8 mouse cellular contexts compared by ENCODE assay signal in the genomic region with DNA sequence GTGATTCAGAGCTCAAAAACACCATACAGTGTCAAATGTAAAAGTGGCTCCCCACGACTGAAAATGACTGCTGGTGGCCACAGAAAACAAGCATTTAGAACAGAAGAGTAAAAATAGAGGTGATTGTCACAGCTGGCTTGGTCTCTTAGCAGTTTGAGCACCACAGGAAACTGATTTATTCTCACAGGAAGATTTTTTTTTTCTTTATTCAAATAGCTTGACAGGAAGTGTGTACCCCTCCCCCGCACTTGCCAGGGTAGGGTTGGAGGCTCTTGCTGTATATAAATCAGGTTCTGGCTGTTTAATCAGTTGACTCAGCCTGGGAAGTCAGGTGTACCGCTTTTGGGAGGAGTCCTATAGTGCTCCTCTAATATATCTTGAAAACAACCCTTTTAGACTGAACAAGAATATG. TPM values are rescaled to one million over a fixed set of nuclear protein-coding genes. Genes with fewer than 3 reads are reported as not detected.
DNase-seq lines count a peak whose midpoint lies in the region; ATAC-seq and TF ChIP-seq lines count a peak whose summit lies in the region.

No protein-coding gene starts in this region.

- H3K36me3 ChIP-seq in kidney, adult 2 months (ENCODE audit: control insufficient read depth, insufficient read depth, low read length) = no peaks in the 10 kb centered on the region
- H3K36me3 ChIP-seq in heart, embryonic 12.5 days = peaks cover 21% of the 10 kb centered on the region
- H3K36me3 ChIP-seq in midbrain, embryonic 10.5 days = peaks cover 34% of the 10 kb centered on the region
- H3K36me3 ChIP-seq in stomach, embryonic 16.5 days (ENCODE audit: control insufficient read depth, insufficient read depth, low read length) = no peaks in the 10 kb centered on the region

- peak overlapping the region; percentile 98 for H3K4me2 ChIP-seq in heart, embryonic 12.5 days
- peak overlapping the region; percentile 91 for H3K4me2 ChIP-seq in stomach, embryonic 16.5 days (ENCODE audit: low read depth, low read length)

- H3K4me1 ChIP-seq in kidney, adult 2 months (ENCODE audit: control insufficient read depth, insufficient read depth, low read length) = peaks cover 23% of the 10 kb centered on the region
- peaks cover 46% of the 10 kb centered on the region for H3K4me1 ChIP-seq in heart, embryonic 12.5 days (replicated peaks)
- peaks cover 42% of the 10 kb centered on the region for H3K4me1 ChIP-seq in midbrain, embryonic 10.5 days
- H3K4me1 ChIP-seq in stomach, embryonic 16.5 days (ENCODE audit: control insufficient read depth, insufficient read depth, low read length) = peaks cover 30% of the 10 kb centered on the region

- no peaks in the 10 kb centered on the region for H3K27me3 ChIP-seq in kidney, adult 2 months (replicated peaks; ENCODE audit: control insufficient read depth, insufficient read depth, low read length)
- no peaks in the 10 kb centered on the region for H3K27me3 ChIP-seq in heart, embryonic 12.5 days (replicated peaks)
- no peaks in the 10 kb centered on the region for H3K27me3 ChIP-seq in midbrain, embryonic 10.5 days (ENCODE audit: low read depth, poor library complexity, severe bottlenecking)
- H3K27me3 ChIP-seq in stomach, embryonic 16.5 days (ENCODE audit: control insufficient read depth, insufficient read depth, low read length) = no peaks in the 10 kb centered on the region

- H3K9me3 ChIP-seq in heart, embryonic 12.5 days (replicated peaks) = no peaks in the 10 kb centered on the region
- H3K9me3 ChIP-seq in midbrain, embryonic 10.5 days (replicated peaks) = no peaks in the 10 kb centered on the region
- no peaks in the 10 kb centered on the region for H3K9me3 ChIP-seq in stomach, embryonic 16.5 days (replicated peaks; ENCODE audit: control insufficient read depth, low read length)

- no peak for TF ChIP-seq CTCF in kidney, adult 2 months (conservative IDR thresholded peaks at IDR 0.05; ENCODE audit: insufficient read depth, insufficient read length, low read depth, low read length)

- peak overlapping the region; percentile 9; the same call in 1 of the 2 replicates for H3K27ac ChIP-seq in kidney, adult 2 months (ENCODE audit: insufficient read depth, low read depth, low read length)
- peak overlapping the region; percentile 86; the same call in 1 of the 2 replicates for H3K27ac ChIP-seq in heart, embryonic 12.5 days (ENCODE audit: poor library complexity, severe bottlenecking)
- H3K27ac ChIP-seq in midbrain, embryonic 10.5 days (replicated peaks) = peak overlapping the region; percentile 90
- peak overlapping the region; percentile 85 for H3K27ac ChIP-seq in stomach, embryonic 16.5 days (ENCODE audit: low read length)

- TF ChIP-seq POLR2A in kidney, adult 2 months (IDR thresholded peaks at IDR 0.05; ENCODE audit: low read depth, low read length) = no peak

- no peak for ATAC-seq in heart, embryonic 12.5 days (ENCODE audit: insufficient number of reproducible peaks, low FRiP score)
- ATAC-seq in stomach, embryonic 16.5 days (ENCODE audit: insufficient read depth, low FRiP score) = no peak

- peak overlapping the region; percentile 68 for H3K4me3 ChIP-seq in kidney, adult 2 months (ENCODE audit: insufficient read depth, low read depth, low read length)
- peak overlapping the region; percentile 94 for H3K4me3 ChIP-seq in heart, embryonic 12.5 days
- H3K4me3 ChIP-seq in midbrain, embryonic 10.5 days = peak overlapping the region; percentile 99
- H3K4me3 ChIP-seq in stomach, embryonic 16.5 days (replicated peaks; ENCODE audit: low read length) = peak overlapping the region; percentile 71

- peak overlapping the region; percentile 94 for H3K9ac ChIP-seq in heart, embryonic 12.5 days
- peak overlapping the region; percentile 94 for H3K9ac ChIP-seq in stomach, embryonic 16.5 days (ENCODE audit: low read length)

- WGBS in kidney, adult 2 months = 3% methylated on average over 3 of the region's 3 CpGs
- WGBS in heart, embryonic 12.5 days = 25% methylated on average over 3 of the region's 3 CpGs
- 40% methylated on average over 3 of the region's 3 CpGs for WGBS in midbrain, embryonic 10.5 days
- WGBS in stomach, embryonic 16.5 days = 6% methylated on average over 3 of the region's 3 CpGs

- peak; percentile 38 for DNase-seq in kidney, adult 2 months
- DNase-seq in kidney, adult 18-20 months = no peak
- peak; percentile 28 for DNase-seq in Muller cell, postnatal 12 days (ENCODE audit: inconsistent ontology term)
- peak; percentile 29 to 58 for DNase-seq in kidney, postnatal 36 days
- DNase-seq in midbrain, embryonic 10.5 days (ENCODE audit: low spot score) = no peak
- no peak for DNase-seq in gastrocnemius, postnatal 4 days (ENCODE audit: low spot score in 2 of 2)

RNA-seq across cellular contexts. Expression of gene Rpl35, which starts 3.5 kb away (rescaled TPM):
- 105 and 184 TPM in 2 replicates for polyA plus RNA-seq in kidney, adult 2 months (2012; rRNA removed)
- 733 and 779 TPM in 2 replicates for polyA plus RNA-seq in heart, embryonic 12.5 days (2016; fragmentation: Nextera tagmentation; extraction: Ambion mirVana)
- 837 and 1,005 TPM in 2 replicates for polyA plus RNA-seq in midbrain, embryonic 10.5 days (2016; fragmentation: Nextera tagmentation; extraction: Ambion mirVana)
- polyA plus RNA-seq in stomach, embryonic 16.5 days (2015; fragmentation: Nextera tagmentation; extraction: Ambion mirVana) = 789 and 1,020 TPM in 2 replicates
- total RNA-seq in gastrocnemius, postnatal 4 days (2021) = 100 to 1,000 TPM; 548 to 582 TPM

RNA-seq across cellular contexts. Expression of gene Arpc5l, which starts 3.8 kb away (rescaled TPM):
- polyA plus RNA-seq in kidney, adult 2 months (2012; rRNA removed) = 31.6 and 34.4 TPM in 2 replicates
- 81.7 and 82.3 TPM in 2 replicates for polyA plus RNA-seq in heart, embryonic 12.5 days (2016; fragmentation: Nextera tagmentation; extraction: Ambion mirVana)
- 135 and 138 TPM in 2 replicates for polyA plus RNA-seq in midbrain, embryonic 10.5 days (2016; fragmentation: Nextera tagmentation; extraction: Ambion mirVana)
- 102 and 114 TPM in 2 replicates for polyA plus RNA-seq in stomach, embryonic 16.5 days (2015; fragmentation: Nextera tagmentation; extraction: Ambion mirVana)
- total RNA-seq in gastrocnemius, postnatal 4 days (2021) = 10 to 100 TPM; 46.0 to 51.2 TPM

RNA-seq across cellular contexts. Expression of gene Wdr38, which starts 11.7 kb away (rescaled TPM):
- 0.57 and 0.59 TPM in 2 replicates for polyA plus RNA-seq in kidney, adult 2 months (2012; rRNA removed)
- polyA plus RNA-seq in heart, embryonic 12.5 days (2016; fragmentation: Nextera tagmentation; extraction: Ambion mirVana) = 0.91 and 1.0 TPM in 2 replicates
- 1.9 and 2.2 TPM in 2 replicates for polyA plus RNA-seq in midbrain, embryonic 10.5 days (2016; fragmentation: Nextera tagmentation; extraction: Ambion mirVana)
- 1.7 and 1.9 TPM in 2 replicates for polyA plus RNA-seq in stomach, embryonic 16.5 days (2015; fragmentation: Nextera tagmentation; extraction: Ambion mirVana)
- total RNA-seq in gastrocnemius, postnatal 4 days (2021) = under 1 TPM; 0.17 to 0.21 TPM

RNA-seq across cellular contexts. Expression of gene Golga1, which starts 56.4 kb away (rescaled TPM):
- polyA plus RNA-seq in kidney, adult 2 months (2012; rRNA removed) = 10.5 and 11.3 TPM in 2 replicates
- polyA plus RNA-seq in heart, embryonic 12.5 days (2016; fragmentation: Nextera tagmentation; extraction: Ambion mirVana) = 22.0 and 23.3 TPM in 2 replicates
- polyA plus RNA-seq in midbrain, embryonic 10.5 days (2016; fragmentation: Nextera tagmentation; extraction: Ambion mirVana) = 27.3 and 28.3 TPM in 2 replicates
- 27.8 and 31.2 TPM in 2 replicates for polyA plus RNA-seq in stomach, embryonic 16.5 days (2015; fragmentation: Nextera tagmentation; extraction: Ambion mirVana)
- total RNA-seq in gastrocnemius, postnatal 4 days (2021) = 10 to 100 TPM; 19.9 to 24.8 TPM

Comparison
In these comparisons a context has a peak if more than half of its experiments do, and no peak if none do; other contexts are left out.
1. DNase-seq: peak in kidney, adult 2 months (single experiment), Muller cell, postnatal 12 days (single experiment) and kidney, postnatal 36 days (2 of 2); none in kidney, adult 18-20 months (single experiment), midbrain, embryonic 10.5 days (single experiment) and gastrocnemius, postnatal 4 days (0 of 2).
2. H3K27ac ChIP-seq: peak in every context shown above with its lines; median percentile 90 in midbrain, embryonic 10.5 days; 86 in heart, embryonic 12.5 days; 85 in stomach, embryonic 16.5 days; 9 in kidney, adult 2 months.
3. Peak in every context shown above with its lines, with median percentiles within 50 percentile points of each other: H3K4me3 ChIP-seq.